Mouse (Mus musculus) layer of hippocampus, postnatal 25 days (tissue): ENCODE data around the gene Zfp142. TPM values are rescaled to one million over a fixed set of nuclear protein-coding genes. Genes with fewer than 3 reads are reported as not detected.

Experiments
- DNase-seq, 2 experiments: peaks; one replicate each; pipeline ENCODE4 v3.0.0; 2022; ENCODE audit warnings: mixed read lengths in 2 of 2, low spot score in 1 of 2; ENCODE audit errors: extremely low spot score in 1 of 2
- total RNA-seq, 2 experiments: library from RNA; stranded (reverse); gene quantifications; 2 replicates each; pipeline ENCODE4 v1.2.3; 2021

Zfp142 gene
- total RNA-seq: 10 to 100 TPM; 23.2 to 28.8 TPM

- peak; percentile 93 to 96 for DNase-seq
These were observed at the start of gene Zfp142, which contains the start of gene Bcs1l for GRCm38 (mm10) chr1:74587773-74588445. TSS of gene Zfp142 (minus strand) at chr1:74588246. TSS of gene Bcs1l (plus strand) at chr1:74588289.

GRCm38 (mm10) chr1:74632734-74633133 lies 44.7 kb upstream of the Zfp142 start:
- no peak for DNase-seq

DNA sequence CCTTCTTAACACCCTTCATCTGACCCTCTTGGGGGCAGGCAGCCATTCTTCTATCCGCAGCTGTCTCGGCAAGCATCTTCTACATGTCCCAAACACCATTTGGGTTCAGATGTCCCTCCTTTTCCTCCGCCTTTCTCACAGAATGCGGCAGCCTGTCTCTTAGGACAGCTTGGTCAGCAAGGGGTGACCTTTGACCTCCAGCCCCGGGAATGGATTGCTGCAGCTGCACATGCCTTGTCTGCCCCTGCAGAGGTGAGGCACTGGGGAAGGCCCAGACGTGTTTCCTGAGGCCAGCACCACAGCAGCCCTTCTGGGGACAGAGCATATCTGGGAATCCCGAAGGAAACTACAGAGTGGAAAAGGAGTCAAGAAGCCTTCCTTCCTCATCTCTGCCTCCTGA lies 40.0 kb upstream of the Zfp142 start:
- no peak for DNase-seq

- no peak for DNase-seq
These were observed 38.0 kb upstream of the Zfp142 start for GRCm38 (mm10) chr1:74626076-74626475.

DNA sequence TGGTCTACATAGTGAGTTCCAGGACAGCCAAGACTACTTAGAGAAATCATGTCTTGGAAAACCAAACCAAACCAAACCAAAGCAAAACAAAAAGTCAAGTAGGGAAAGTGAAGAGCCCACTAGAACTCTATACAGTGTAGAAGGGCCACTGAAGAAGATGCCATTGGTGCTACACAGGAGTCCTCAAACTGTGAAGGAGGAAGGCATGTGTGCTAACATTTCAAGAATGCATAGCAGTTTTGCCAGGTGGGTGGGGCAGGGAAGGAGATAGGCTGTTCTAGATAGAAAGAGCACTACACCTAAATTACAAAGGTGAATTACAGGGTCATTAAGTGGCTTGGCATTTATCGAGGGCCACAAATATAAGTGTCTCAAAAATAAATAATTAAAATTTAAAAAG lies 36.1 kb upstream of the Zfp142 start:
- no peak for DNase-seq

DNA sequence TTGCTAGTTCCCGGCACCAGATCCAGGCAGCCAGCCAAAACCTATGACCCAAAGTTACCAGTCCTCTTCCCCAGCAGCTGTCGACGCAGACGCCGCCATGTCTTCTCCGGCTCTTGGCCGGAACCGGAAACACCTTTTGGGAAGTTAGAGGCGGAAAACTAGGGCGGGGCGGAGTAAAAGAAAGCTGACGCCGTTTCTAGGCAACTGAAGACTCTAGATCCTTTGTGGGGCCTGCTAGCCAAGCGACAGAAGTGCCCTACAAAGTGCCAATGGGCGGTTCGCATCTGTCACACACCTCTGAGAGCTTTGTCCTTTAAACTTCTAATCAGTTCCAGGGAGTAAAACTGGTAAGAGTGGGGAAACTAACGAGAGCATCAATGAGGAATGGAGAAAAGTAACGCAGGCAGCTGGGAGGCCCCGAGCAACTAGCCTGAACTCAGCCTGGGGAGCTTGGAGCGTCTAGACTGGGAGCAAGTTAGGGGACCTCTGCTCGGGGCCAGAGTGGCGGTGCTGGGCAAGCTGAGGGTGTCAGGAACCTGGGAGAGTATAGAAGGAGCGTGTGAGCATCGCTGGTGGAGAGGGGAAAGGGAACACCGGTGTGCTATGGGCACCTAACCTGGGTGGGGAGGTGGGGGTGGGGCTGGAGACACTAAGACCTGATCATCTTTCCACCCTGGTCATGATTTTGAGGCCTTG lies 13.4 kb upstream of the Zfp142 start, which contains the start of the genes Rnf25 and Stk36:
TSS of gene Rnf25 (minus strand) at position 131 of the 696 bp plus-strand sequence.
TSS of gene Stk36 (plus strand) at position 179 of the 696 bp plus-strand sequence.
- DNase-seq: peak; percentile 75 to 79

- DNase-seq: no peak
These were observed 12.6 kb upstream of the Zfp142 start for GRCm38 (mm10) chr1:74600501-74601266.

DNA sequence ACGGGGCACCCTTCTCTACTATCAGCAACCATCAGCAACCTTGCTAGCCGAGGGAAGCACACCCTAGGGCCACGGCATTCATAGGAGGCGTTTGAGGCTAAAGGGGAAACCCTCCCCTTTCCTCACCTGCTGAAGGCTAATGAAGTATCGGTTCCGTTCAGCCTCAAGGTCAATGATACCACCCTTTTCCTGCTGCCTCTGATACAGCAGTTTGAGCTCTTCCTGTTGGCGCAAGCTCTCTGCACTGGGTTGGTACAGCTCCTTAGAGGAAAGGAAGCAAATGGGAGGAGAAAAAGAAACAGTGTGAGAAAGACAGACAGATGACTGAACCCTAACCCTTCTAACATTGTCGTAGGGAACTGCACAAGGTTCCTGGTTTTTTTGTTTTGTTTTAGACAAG lies 6.4 kb upstream of the Zfp142 start:
- no peak for DNase-seq

DNA sequence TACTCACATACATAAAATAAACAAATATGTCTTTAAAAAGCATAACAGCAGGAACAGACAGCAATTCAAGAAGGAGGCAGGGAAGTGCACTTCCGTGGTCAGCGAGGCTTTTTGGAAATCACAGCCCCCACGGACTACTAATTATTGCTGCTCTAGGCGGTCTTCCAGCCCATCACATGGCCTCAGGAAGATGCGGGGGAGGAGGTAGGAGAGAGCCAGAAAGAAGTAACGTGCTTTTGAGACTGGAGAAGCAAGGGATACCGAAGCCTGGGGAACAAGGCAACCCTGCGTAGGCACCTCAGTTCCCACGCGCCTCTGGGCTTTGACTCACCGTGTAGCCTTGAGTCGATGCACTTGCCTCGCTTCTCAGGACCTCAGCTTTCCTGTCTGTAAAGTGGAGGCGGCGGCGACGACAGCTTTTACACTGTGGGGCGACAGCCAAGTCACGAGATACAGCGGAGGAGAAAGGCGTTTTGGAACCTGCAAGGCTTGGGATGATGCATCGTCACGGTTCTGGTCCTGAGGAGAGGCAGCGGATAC lies 743 bp downstream of the Zfp142 start:
- DNase-seq: no peak

GRCm38 (mm10) chr1:74584616-74585398 lies 3.2 kb downstream of the Zfp142 start:
- DNase-seq: no peak

- no peak for DNase-seq
These were observed 5.4 kb downstream of the Zfp142 start for GRCm38 (mm10) chr1:74582621-74583020.

- no peak for DNase-seq
These were observed 18.0 kb downstream of the Zfp142 start for GRCm38 (mm10) chr1:74569739-74570719.

GRCm38 (mm10) chr1:74565834-74566233 lies 22.2 kb downstream of the Zfp142 start:
- no peak for DNase-seq

GRCm38 (mm10) chr1:74559061-74559460 lies 29.0 kb downstream of the Zfp142 start:
- DNase-seq: no peak

DNA sequence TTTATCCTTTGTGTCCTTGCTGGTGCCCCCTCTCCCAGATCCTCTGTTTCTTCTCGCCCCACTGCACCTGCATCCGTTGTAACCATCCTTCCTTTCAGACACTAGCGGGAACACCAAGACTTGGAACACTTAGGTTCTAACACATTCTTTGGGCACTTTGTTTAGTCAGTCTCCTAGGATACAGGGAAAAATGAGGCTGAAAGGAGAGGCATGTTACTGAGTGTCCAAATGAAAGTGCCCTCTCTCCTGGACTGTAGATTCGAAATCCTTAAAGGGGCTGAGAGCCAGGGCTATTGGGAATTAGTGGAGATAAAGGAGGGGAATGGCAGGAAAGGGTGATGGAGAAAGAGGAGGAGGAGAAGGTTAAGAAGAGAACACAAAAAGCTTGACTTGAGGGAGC lies 43.9 kb downstream of the Zfp142 start, which contains the start of gene Usp37:
TSS of gene Usp37 (minus strand) at position 101 of the 400 bp plus-strand sequence.
- DNase-seq: no peak

GRCm38 (mm10) chr1:74542451-74542961 lies 45.5 kb downstream of the Zfp142 start, which contains the start of gene Plcd4:
TSS of gene Plcd4 (plus strand) at chr1:74542888.
- DNase-seq: peak in 1 of 2 experiments; percentile 6

DNA sequence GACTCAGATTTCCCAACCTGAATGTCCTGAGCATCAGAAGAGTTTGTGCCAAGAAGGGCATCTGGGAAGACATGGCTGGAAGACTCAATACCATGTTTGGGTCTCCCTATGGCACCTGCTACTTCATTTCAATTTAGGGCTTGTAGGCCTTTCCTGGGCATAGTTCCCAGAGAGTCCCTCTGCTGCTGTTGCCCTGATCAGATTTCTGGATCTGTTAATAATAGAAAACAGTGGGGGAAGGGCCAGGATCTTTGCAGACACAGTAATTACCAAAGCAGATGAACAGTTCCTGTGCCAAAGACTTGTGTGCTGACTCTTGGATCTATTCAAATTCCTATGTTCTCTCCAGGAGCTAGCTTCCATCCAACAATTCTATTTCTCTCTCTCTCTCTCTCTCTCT lies 49.4 kb downstream of the Zfp142 start:
- peak in 1 of 2 experiments; percentile 12 for DNase-seq

DNA sequence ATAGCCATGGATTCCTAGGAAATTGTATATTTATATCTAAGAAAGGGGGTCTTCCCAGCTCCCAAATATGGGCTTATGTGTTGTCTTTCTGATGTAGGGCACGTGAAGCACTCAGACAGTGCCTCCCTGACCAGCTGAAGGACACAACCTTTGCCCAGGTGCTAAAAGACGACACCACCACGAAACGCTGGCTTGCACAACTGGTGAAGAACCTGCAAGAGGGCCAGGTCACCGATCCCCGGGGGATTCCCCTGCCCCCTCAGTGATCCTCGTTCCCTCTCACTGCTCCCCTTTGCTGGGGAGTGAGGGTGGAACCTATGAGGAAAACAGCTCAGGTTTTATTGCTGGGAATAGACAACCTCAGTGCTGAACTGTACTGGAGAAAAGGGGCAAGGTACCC lies 59.5 kb downstream of the Zfp142 start:
- no peak for DNase-seq
